Mouse (Mus musculus) macrophage (primary cell): ENCODE results near the gene Aftph. TPM values are rescaled to one million over a fixed set of nuclear protein-coding genes. Genes with fewer than 3 reads are reported as not detected.

ENCODE experiments used
- H3K27ac ChIP-seq: fragments of 350-480 bp; formaldehyde crosslinking; 2 replicates; pipeline ENCODE4 v1.9.0; 2021
- H3K36me3 ChIP-seq: fragments of 350-480 bp; formaldehyde crosslinking; 2 replicates; pipeline ENCODE4 v1.9.0; 2021; ENCODE audit errors: inconsistent target
- H3K4me3 ChIP-seq: fragments of 350-480 bp; formaldehyde crosslinking; 2 replicates; pipeline ENCODE4 v1.9.0; 2021; ENCODE audit errors: inconsistent target
- H3K79me2 ChIP-seq: fragments of 350-480 bp; formaldehyde crosslinking; 2 replicates; pipeline ENCODE4 v1.9.0; 2021; ENCODE audit errors: inconsistent target
- WGBS: methylation state at CpG from one replicate; pipeline ENCODE4 v1.1.7; 2026; ENCODE audit warnings: inconsistent platforms; ENCODE audit not compliant: missing documents; 5-methylcytosine and 5-hydroxymethylcytosine counted together
- polyA plus RNA-seq: library from polyadenylated mRNA; stranded (reverse); fragments of 250-400 nt; gene quantifications from 3 replicates; pipeline ENCODE4 v1.2.4, GENCODE M21; 2018; ENCODE audit warnings: inconsistent platforms

Aftph gene
- polyA plus RNA-seq, 1 experiment from 2014 or later: 131 TPM

DNA sequence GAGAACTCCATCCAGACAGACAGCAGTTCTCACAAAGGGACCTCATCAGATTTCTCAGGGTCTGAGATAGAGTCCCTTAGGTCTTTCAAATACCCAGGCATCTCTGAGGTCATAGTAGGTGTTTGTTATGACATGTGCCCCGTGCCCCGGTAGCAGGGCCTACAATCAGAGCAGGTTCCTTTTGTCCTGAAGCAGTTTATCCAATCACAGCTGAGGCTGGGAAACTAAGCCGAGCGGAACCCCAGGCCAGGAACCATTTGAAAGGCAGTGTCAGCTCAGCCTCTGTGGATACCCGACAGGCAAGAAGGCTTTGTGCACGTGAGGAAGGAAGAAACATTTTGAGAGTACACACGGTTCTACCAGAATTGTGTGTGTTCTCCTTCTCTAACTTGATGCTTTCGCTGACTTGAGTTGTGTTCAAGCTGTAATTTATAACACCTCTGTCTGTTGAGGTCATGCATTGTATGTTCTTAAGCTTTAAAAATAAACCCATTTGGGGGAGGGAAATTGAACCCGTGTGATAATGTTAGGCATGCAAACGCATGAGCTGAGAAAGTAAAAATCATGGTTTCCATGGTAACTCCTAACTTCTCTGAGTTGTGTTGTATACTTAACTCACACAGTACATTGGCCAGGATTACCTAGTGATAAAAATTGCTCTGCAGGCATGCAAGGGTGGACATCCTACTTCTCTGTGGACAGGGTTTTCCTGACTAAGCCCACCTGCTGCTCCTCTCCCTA, 94.2 kb downstream of the Aftph start:
- Histone ChIP-seq H3K36me3 (peaks cover 36% of the 10 kb centered on the region; the same call in 1 of the 2 replicates), H3K27ac (no peak overlapping the region), H3K4me3 (no peak overlapping the region), H3K79me2 (peaks cover 100% of the 10 kb centered on the region)
- 86% methylated on average over 10 of the region's 10 CpGs for WGBS

DNA sequence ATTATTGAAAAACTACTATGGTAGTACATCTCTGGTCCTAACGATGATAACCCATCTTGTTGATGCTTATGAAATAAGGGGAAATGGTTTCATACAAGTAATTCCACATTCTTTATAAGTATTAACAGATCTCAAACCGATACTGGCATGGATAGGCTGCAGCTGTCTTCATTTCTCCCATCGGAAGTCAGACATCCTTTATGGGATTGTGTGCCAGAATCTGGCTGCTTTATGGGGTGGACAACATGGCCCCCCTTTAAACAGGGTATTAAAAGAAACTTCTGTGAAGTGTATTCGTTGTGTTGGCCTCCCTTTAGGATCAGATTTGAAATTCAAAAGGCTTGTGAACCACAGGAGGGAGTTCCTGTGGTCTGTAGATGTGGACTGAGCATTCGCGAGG, 95.2 kb downstream of the Aftph start:
- Histone ChIP-seq H3K27ac (no peak overlapping the region), H3K79me2 (peaks cover 100% of the 10 kb centered on the region), H3K4me3 (no peak overlapping the region), H3K36me3 (peaks cover 34% of the 10 kb centered on the region; the same call in 1 of the 2 replicates)
- 89% methylated on average over 6 of the region's 6 CpGs for WGBS

DNA sequence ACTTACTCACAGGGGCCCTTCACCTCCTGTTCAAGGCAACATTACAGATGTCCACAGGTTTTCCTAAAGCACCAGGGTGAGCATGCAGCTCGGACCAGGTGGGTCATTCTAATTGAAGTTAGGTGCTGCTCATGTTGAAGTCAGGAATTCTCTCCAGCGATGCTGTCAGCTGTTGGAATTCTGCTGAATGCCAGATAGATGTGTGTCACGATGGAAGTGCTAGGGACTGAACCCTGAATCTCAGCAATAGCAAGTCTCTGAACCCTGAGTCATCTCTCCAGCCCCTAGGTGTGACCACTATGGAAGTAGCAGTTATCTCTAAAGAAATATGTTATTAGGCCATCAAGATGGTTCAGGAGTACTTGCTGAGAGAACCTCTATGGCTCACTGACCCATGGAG, 95.9 kb downstream of the Aftph start:
- Histone ChIP-seq H3K4me3 (no peak overlapping the region), H3K79me2 (peaks cover 100% of the 10 kb centered on the region), H3K27ac (no peak overlapping the region), H3K36me3 (peaks cover 28% of the 10 kb centered on the region; the same call in 1 of the 2 replicates)
- 91% methylated on average over 3 of the region's 3 CpGs for WGBS

DNA sequence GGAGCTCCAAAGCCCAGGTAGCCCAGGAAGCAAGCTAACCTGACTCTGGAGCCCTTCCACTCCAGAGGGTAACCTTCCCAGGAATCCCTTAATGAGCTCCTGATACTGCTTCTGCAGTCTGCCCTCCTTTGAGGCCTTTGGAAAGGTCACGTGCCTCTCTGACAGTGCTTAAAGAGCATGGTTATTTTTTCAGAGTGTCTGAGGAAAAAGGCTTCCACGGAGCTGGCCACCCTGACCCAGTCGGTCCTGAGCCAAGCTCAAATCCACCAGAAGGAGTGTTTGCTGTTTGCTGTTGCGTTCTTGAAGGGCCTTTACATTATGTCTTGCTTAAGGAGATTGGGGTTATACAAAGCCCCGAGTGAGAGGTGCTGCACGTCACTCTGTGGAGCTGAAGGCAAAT, 96.5 kb downstream of the Aftph start:
- WGBS: 98% methylated on average over 6 of the region's 6 CpGs
- H3K79me2 ChIP-seq: peaks cover 100% of the 10 kb centered on the region
- H3K27ac ChIP-seq: no peak overlapping the region
- H3K36me3 ChIP-seq: peaks cover 21% of the 10 kb centered on the region; the same call in 1 of the 2 replicates
- no peak overlapping the region for H3K4me3 ChIP-seq

- Histone ChIP-seq H3K79me2 (peaks cover 100% of the 10 kb centered on the region), H3K36me3 (peaks cover 14% of the 10 kb centered on the region; the same call in 1 of the 2 replicates), H3K27ac (no peak overlapping the region), H3K4me3 (no peak overlapping the region)
- WGBS: no CpG with 5 or more reads among the region's 1 CpGs
These were observed 97.2 kb downstream of the Aftph start for GRCm38 (mm10) chr11:20644166-20644565.

- peaks cover 6% of the 10 kb centered on the region; the same call in 1 of the 2 replicates for H3K36me3 ChIP-seq
- no peak overlapping the region for H3K27ac ChIP-seq
- H3K4me3 ChIP-seq: no peak overlapping the region
- 96% methylated on average over 4 of the region's 5 CpGs for WGBS
- peaks cover 100% of the 10 kb centered on the region for H3K79me2 ChIP-seq
These were observed 98.2 kb downstream of the Aftph start for GRCm38 (mm10) chr11:20643161-20643560.

- H3K4me3 ChIP-seq: no peak overlapping the region
- H3K27ac ChIP-seq: no peak overlapping the region
- H3K79me2 ChIP-seq: peaks cover 100% of the 10 kb centered on the region
- no peaks in the 10 kb centered on the region for H3K36me3 ChIP-seq
- 96% methylated on average over 5 of the region's 5 CpGs for WGBS
These were observed 99.1 kb downstream of the Aftph start for GRCm38 (mm10) chr11:20642321-20642720.

DNA sequence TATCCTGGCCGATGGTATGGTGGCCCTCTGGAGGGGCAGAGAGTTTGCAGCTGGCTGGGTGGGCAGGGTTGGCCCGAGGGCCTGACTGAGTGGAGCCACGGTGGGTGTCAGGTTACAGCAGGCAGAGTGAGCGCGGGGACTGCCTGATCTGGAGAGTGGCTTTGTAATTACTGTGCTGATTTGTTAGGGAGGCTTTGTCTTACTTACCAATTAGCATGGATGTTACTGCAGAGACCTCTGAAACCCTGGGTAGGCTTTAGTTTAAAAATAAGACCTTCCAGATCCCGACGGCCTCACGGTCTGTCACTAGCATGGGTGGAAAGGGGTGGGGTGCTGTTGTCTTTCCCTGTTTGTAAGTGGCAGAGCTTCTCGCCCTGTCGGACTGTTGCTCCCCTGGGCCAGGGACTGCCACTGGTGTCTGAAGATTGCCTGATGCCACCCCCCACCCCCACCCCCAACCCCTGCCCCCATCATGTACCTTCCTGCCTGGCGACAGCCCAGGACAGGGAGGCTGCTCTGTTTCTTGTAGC, 101.4 kb downstream of the Aftph start:
- H3K4me3 ChIP-seq: no peak overlapping the region
- no peaks in the 10 kb centered on the region for H3K36me3 ChIP-seq
- WGBS: 57% methylated on average over 10 of the region's 11 CpGs
- H3K27ac ChIP-seq: no peak overlapping the region
- peaks cover 100% of the 10 kb centered on the region for H3K79me2 ChIP-seq

- Histone ChIP-seq H3K79me2 (peaks cover 100% of the 10 kb centered on the region), H3K36me3 (no peaks in the 10 kb centered on the region), H3K27ac (no peak overlapping the region), H3K4me3 (no peak overlapping the region)
- WGBS: 29% methylated on average over 3 of the region's 3 CpGs
These were observed 102.5 kb downstream of the Aftph start for GRCm38 (mm10) chr11:20638841-20639240.

DNA sequence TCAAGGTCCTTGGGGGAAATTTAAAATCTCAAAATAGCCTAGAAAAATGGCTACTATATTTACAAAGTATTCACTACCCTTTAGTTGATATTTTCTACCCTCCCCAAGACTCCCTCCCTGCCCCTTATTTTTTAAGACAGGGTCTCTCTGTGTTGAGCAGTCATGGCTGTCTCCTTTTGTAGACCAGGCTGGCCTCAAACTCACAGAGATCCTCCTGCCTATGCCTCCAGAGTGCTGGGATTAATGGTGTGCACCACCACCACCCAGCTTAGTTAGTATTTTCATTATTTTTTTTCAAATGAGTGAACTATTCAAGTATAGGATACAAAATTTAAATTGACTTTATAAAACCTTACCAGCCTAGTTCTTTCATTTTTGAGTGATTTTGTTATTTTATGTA, 104.3 kb downstream of the Aftph start:
- H3K27ac ChIP-seq: no peak overlapping the region

DNA sequence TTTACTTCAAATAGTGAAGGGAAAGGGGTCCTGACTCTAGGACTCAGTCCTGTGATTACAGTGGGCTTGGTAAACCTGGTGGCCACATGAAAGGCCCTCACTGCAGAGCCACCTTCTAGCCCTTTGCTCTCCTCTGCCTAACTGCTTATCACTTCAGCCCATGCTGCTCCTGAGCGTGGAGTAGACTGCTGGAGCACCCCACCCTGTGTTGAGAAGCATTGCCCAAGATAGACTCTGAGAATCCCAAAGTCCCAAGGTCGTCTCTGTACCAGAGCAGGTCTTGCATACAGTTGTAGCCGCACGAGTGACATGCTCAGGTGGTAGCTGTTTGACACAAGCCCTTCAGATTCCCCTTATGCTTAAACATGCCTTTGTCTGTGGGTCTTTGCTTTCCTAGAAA, 105.3 kb downstream of the Aftph start:
- H3K36me3 ChIP-seq: no peaks in the 10 kb centered on the region
- peaks cover 85% of the 10 kb centered on the region for H3K79me2 ChIP-seq
- 77% methylated on average over 4 of the region's 4 CpGs for WGBS
- no peak overlapping the region for H3K4me3 ChIP-seq
- H3K27ac ChIP-seq: no peak overlapping the region

More for the DNA sequence above, 104.3 kb downstream of the Aftph start:
- no peaks in the 10 kb centered on the region for H3K36me3 ChIP-seq
- no peak overlapping the region for H3K4me3 ChIP-seq
- H3K79me2 ChIP-seq: peaks cover 95% of the 10 kb centered on the region

GRCm38 (mm10) chr11:20635646-20636045, 105.7 kb downstream of the Aftph start:
- WGBS: 74% methylated on average over 6 of the region's 6 CpGs
- Histone ChIP-seq H3K79me2 (peaks cover 80% of the 10 kb centered on the region), H3K4me3 (no peak overlapping the region), H3K36me3 (no peaks in the 10 kb centered on the region), H3K27ac (no peak overlapping the region)

Other genes with a start within 250 kb of the Aftph start
- 9.7 to 19.7 TPM (median 12.9 TPM) in 3 replicates for gene Sertad2, start 198.3 kb downstream of the Aftph start, polyA plus RNA-seq
- gene Lgalsl, start 89.5 kb upstream of the Aftph start, polyA plus RNA-seq: 0.59 to 4.6 TPM (median 2.0 TPM) in 3 replicates